8 mouse cellular contexts compared by ENCODE assay signal in the genomic region with DNA sequence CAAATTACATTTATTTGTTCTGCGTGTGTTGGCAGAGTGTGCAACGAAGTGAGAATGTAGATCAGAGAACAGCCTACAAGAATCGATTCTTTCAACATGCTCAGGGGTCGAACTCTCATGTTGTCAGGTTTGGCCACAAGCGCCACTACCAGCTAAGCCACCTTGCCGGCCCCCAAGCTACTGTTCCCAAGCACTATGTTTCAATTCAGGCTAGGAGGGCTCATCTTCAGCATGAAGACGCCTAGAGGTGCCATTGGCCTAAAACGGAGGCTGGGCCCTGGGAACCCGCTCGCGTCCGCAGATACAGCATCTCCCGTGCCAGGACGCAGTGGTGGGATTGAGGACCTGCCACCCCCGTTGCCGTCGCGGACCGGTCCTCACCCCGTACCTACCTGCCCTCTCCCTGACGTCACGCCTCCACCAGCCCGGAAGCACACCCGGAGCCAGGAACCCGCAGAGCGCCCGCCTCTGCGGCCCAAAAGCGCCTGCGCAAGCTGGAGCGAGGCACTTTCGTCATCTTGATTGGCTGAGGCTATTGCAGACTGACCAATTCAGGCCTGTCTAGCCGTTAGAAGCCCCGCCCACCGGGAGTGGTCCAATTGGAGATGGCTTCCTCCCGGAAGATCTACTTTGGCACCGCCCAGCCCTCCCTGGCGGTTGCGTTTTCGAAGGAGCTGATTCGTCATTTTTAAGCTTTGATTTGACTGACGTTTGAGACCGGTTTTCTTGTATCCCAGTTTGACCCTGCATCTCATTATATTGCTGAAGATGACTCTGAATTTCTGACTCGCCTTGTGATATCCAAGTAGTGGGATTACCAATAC. TPM values are rescaled to one million over a fixed set of nuclear protein-coding genes. Genes with fewer than 3 reads are reported as not detected.
DNase-seq lines count a peak whose midpoint lies in the region; ATAC-seq lines count a peak whose summit lies in the region.

Gene Ccdc130 (minus strand): TSS at position 431 of the 824 bp plus-strand sequence.

- peak within 1 kb of the TSS; percentile 83 for H3K4me2 ChIP-seq in hindbrain, embryonic 11.5 days (replicated peaks; ENCODE audit: low read depth, low read length)

- peak; percentile 100 for DNase-seq in Muller cell, postnatal 12 days (ENCODE audit: inconsistent ontology term)
- DNase-seq in cerebellum, adult 9-11 months: peak; percentile 100
- DNase-seq in frontal cortex, adult 2 months (ENCODE audit: extremely low spot score in 1 of 2, low spot score in 1 of 2): peak; percentile 100
- peak; percentile 100 for DNase-seq in hindbrain, embryonic 11.5 days (ENCODE audit: low spot score)
- peak; percentile 99 for DNase-seq in layer of hippocampus, postnatal 10 days (ENCODE audit: low spot score in 2 of 2)
- peak; percentile 100 for DNase-seq in lung, postnatal 10 days
- peak; percentile 99 for DNase-seq in ovary, postnatal 36 days (ENCODE audit: low spot score)
- peak; percentile 99 for DNase-seq in thymus, postnatal 25 days

- no peaks in the 10 kb centered on the region for H3K27me3 ChIP-seq in hindbrain, embryonic 11.5 days (ENCODE audit: control insufficient read depth, insufficient read depth, low read length)

- WGBS in hindbrain, embryonic 11.5 days: under 1% methylated on average over 44 of the region's 44 CpGs

- H3K27ac ChIP-seq in hindbrain, embryonic 11.5 days (ENCODE audit: low read depth, low read length): peak within 1 kb of the TSS; percentile 36; the same call in 1 of the 2 replicates

- H3K4me1 ChIP-seq in hindbrain, embryonic 11.5 days (replicated peaks; ENCODE audit: control insufficient read depth, insufficient read depth, low read length): no peaks in the 10 kb centered on the region

- peak; percentile 99 for ATAC-seq in hindbrain, embryonic 11.5 days (ENCODE audit: low FRiP score)

- H3K9ac ChIP-seq in hindbrain, embryonic 11.5 days (ENCODE audit: low read depth, low read length): peak within 1 kb of the TSS; percentile 81

- H3K36me3 ChIP-seq in hindbrain, embryonic 11.5 days (ENCODE audit: control insufficient read depth, insufficient read depth, low read length): no peaks in the 10 kb centered on the region

- peak within 1 kb of the TSS; percentile 80 for H3K4me3 ChIP-seq in hindbrain, embryonic 11.5 days (ENCODE audit: low read depth, low read length)

- no peaks in the 10 kb centered on the region for H3K9me3 ChIP-seq in hindbrain, embryonic 11.5 days (ENCODE audit: control insufficient read depth, low read length)

RNA-seq across cellular contexts. Expression of gene Ccdc130, which starts in this region (rescaled TPM):
- polyA plus RNA-seq in frontal cortex, adult 2 months (2012; rRNA removed): 34.8 and 35.6 TPM in 2 replicates
- polyA plus RNA-seq in hindbrain, embryonic 11.5 days (2014; fragmentation: Nextera tagmentation; extraction: Ambion mirVana): 21.3 and 27.4 TPM in 2 replicates
- 10 to 100 TPM; 22.1 to 25.5 TPM for total RNA-seq in layer of hippocampus, postnatal 10 days (2021)

Comparison
In these comparisons a context has a peak if more than half of its experiments do, and no peak if none do; other contexts are left out.
1. Peak in every context shown above with its lines: DNase-seq, ATAC-seq, H3K4me3 ChIP-seq and H3K27ac ChIP-seq.